Mouse (Mus musculus) kidney, postnatal 0 days (tissue): ENCODE results near the gene Lipi. TPM values are rescaled to one million over a fixed set of nuclear protein-coding genes. Genes with fewer than 3 reads are reported as not detected.

Experiments
- ATAC-seq: fragments of 200-750 bp; cut with Nextera tagmentation; replicated peaks from 2 replicates; pipeline ENCODE4 v1.8.0; 2017; ENCODE audit warnings: low read depth, moderate number of reproducible peaks, moderate TSS enrichment, moderate library complexity; ENCODE audit not compliant: low FRiP score
- DNase-seq: peaks from one replicate; pipeline ENCODE4 v3.0.0-alpha.2; 2016; ENCODE audit warnings: low spot score
- H3K27ac ChIP-seq: fragments of 300-500 bp; sonication (generic); 2 replicates; pipeline ENCODE4 v1.5.1; 2014; ENCODE audit warnings: mild to moderate bottlenecking
- H3K27me3 ChIP-seq: fragments of 300-500 bp; sonication (generic); 2 replicates; pipeline ENCODE4 v1.6.1; 2014; ENCODE audit warnings: low read length, mixed read lengths; ENCODE audit not compliant: insufficient read depth
- H3K36me3 ChIP-seq: fragments of 300-500 bp; sonication (generic); 2 replicates; pipeline ENCODE4 v1.6.1; 2014; ENCODE audit warnings: low read length, mixed read lengths; ENCODE audit not compliant: insufficient read depth
- H3K4me1 ChIP-seq: fragments of 300-500 bp; sonication (generic); replicated peaks from 2 replicates; pipeline ENCODE4 v1.6.1; 2014; ENCODE audit warnings: antibody characterized with exemption, low read length, mixed read lengths; ENCODE audit not compliant: insufficient read depth
- H3K4me2 ChIP-seq: fragments of 300-500 bp; sonication (generic); 2 replicates; pipeline ENCODE4 v1.6.1; 2014; ENCODE audit warnings: mild to moderate bottlenecking, low read length, moderate library complexity, mixed read lengths
- H3K4me3 ChIP-seq: fragments of 300-500 bp; sonication (generic); replicated peaks from 2 replicates; pipeline ENCODE4 v1.5.1; 2014; ENCODE audit warnings: low read depth, low read length
- H3K9ac ChIP-seq: fragments of 300-500 bp; sonication (generic); 2 replicates; pipeline ENCODE4 v1.6.1; 2014; ENCODE audit warnings: low read depth, low read length
- H3K9me3 ChIP-seq: fragments of 300-500 bp; sonication (generic); replicated peaks from 2 replicates; pipeline ENCODE4 v1.6.1; 2016; ENCODE audit warnings: low read length, inconsistent platforms, mixed read lengths
- CTCF ChIP-seq: IDR thresholded peaks from 2 replicates; pipeline ENCODE4 v1.5.1; 2016; ENCODE audit warnings: antibody characterized with exemption, low read depth, mild to moderate bottlenecking, moderate library complexity
- WGBS: fragments of 180-500 bp; shearing (Covaris S2); extraction: QIAGEN DNeasy Blood & Tissue Kit; methylation state at CpG from one replicate; pipeline ENCODE4 v1.1.7; 2014; 5-methylcytosine and 5-hydroxymethylcytosine counted together
- polyA plus RNA-seq: library from polyadenylated mRNA; unstranded; fragments of >200 nt; fragmentation: Nextera tagmentation; extraction: Ambion mirVana; gene quantifications from 2 replicates; pipeline ENCODE4 v1.2.1, GENCODE M21; 2015

Lipi gene
- not detected in 2 replicates for polyA plus RNA-seq

GRCm38 (mm10) chr16:75585961-75586360 lies at the start of gene Lipi:
Gene Lipi, minus strand, starts transcription at chr16:75586061.
- ATAC-seq, result no peak

DNA sequence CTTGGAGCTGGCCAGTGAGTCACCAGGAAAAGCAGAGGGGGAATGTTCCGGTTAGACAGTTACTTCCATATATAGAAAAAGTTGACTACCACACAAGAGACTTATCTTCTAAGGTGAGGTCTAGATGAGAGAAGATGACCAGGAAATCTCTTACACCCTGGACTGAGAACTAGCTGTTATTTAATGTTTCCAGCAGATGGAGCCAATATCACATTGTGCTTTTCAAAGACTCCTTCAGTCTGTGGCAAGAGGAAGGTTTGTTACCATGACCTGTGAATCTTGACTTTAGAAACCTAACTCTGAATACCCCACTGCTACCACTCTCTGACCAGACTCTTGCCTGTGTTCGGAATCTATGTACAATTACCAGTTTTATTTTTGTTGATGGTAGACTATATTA lies 42.0 kb upstream of the Lipi start:
- no peaks in the 10 kb centered on the region for H3K36me3 ChIP-seq
- peak; percentile 62 for TF ChIP-seq CTCF
- DNase-seq, result peak; percentile 14
- H3K4me2 ChIP-seq, result no peak overlapping the region
- H3K27me3 ChIP-seq, result no peaks in the 10 kb centered on the region
- no peak overlapping the region for H3K27ac ChIP-seq
- 82% methylated on average over 2 of the region's 2 CpGs for WGBS
- no peak overlapping the region for H3K4me3 ChIP-seq
- no peaks in the 10 kb centered on the region for H3K9me3 ChIP-seq
- no peaks in the 10 kb centered on the region for H3K4me1 ChIP-seq
- no peak for ATAC-seq
- H3K9ac ChIP-seq, result no peak overlapping the region

More at GRCm38 (mm10) chr16:75585961-75586360, at the start of gene Lipi:
- no peaks in the 10 kb centered on the region for H3K36me3 ChIP-seq
- H3K4me1 ChIP-seq, result no peaks in the 10 kb centered on the region
- no peak within 1 kb of the TSS for H3K4me2 ChIP-seq
- H3K27me3 ChIP-seq, result no peaks in the 10 kb centered on the region
- H3K4me3 ChIP-seq, result no peak within 1 kb of the TSS
- no peak for DNase-seq
- WGBS, result 54% methylated on average over 7 of the region's 7 CpGs
- no peak within 1 kb of the TSS for H3K27ac ChIP-seq
- no peak for TF ChIP-seq CTCF
- no peaks in the 10 kb centered on the region for H3K9me3 ChIP-seq
- H3K9ac ChIP-seq, result no peak within 1 kb of the TSS

- no peaks in the 10 kb centered on the region for H3K9me3 ChIP-seq
- no peak overlapping the region for H3K4me2 ChIP-seq
- H3K4me1 ChIP-seq, result no peaks in the 10 kb centered on the region
- H3K9ac ChIP-seq, result no peak overlapping the region
- peak; percentile 76 for TF ChIP-seq CTCF
- WGBS, result 74% methylated on average over 2 of the region's 2 CpGs
- no peaks in the 10 kb centered on the region for H3K36me3 ChIP-seq
- no peak overlapping the region for H3K27ac ChIP-seq
- 0 out of 2 replicates have a peak, but pooled peaks have one; percentile 21 for ATAC-seq
- peak; percentile 81 for DNase-seq
- H3K27me3 ChIP-seq, result no peaks in the 10 kb centered on the region
- H3K4me3 ChIP-seq, result no peak overlapping the region
Measured at GRCm38 (mm10) chr16:75617651-75618349, 31.9 kb upstream of the Lipi start.

DNA sequence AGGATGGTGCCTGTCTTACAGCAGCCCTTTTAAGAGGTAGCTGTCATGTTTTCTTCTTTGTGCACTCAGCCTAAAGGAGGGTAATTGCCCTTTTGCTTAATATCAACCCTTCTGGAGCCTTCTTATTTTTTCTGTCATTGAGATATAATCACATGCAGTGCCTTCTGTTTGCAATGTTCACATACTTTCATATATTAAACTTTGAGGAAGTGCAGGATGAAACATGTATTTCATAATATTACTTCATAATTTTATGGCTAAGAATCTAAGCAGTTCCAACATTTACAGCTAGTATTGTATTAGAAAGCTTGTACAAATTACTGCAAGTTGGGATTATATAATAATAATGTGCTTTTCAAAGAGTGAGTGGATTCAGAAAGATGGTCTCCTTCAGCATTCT lies 26.7 kb upstream of the Lipi start:
- ATAC-seq (no peak), DNase-seq (no peak)
- H3K4me2 ChIP-seq, result no peak overlapping the region
- TF ChIP-seq CTCF, result no peak
- H3K9ac ChIP-seq, result no peak overlapping the region
- H3K4me3 ChIP-seq, result no peak overlapping the region
- H3K27me3 ChIP-seq, result no peaks in the 10 kb centered on the region
- H3K9me3 ChIP-seq, result no peaks in the 10 kb centered on the region
- no peak overlapping the region for H3K27ac ChIP-seq
- no peaks in the 10 kb centered on the region for H3K4me1 ChIP-seq
- no peaks in the 10 kb centered on the region for H3K36me3 ChIP-seq

GRCm38 (mm10) chr16:75606415-75606814 lies 20.6 kb upstream of the Lipi start:
- Histone ChIP-seq H3K4me3 (no peak overlapping the region), H3K4me1 (no peaks in the 10 kb centered on the region), H3K9ac (no peak overlapping the region), H3K9me3 (no peaks in the 10 kb centered on the region), H3K27ac (no peak overlapping the region), H3K4me2 (no peak overlapping the region), H3K27me3 (no peaks in the 10 kb centered on the region), H3K36me3 (no peaks in the 10 kb centered on the region)
- no peak for ATAC-seq
- 56% methylated on average over 1 of the region's 1 CpGs for WGBS
- DNase-seq, result no peak
- TF ChIP-seq CTCF, result no peak

DNA sequence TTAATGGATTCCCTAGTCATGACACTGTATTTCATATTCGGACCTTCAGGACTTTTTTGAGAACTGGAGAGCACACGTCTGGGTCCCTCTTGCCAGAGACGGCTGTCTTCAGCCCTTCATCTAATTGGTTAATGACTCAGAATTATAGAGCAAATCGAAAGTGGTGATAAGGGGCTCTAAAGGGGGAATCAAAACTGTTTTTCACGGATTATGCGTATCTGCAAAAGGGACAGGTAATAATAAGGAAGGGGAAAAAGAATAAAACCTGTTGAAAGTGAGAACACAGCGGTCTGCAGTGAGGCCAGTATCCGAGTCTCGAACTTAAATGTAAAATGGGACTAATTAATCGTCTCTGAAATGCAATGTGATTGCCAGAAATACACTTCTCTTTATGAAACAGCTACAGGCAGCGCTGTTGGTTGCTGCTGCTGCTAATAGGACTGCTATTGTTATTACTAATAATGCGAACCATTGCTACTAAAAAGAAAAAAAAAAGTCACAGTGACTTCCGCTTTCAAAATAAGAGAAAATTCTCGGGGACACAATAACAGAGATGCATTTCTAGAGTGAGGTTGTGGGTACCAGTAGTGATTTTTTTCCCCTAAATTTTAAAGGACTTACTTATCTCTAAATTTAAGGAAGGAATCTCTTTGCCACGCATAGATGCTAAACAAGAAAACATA lies 7.8 kb upstream of the Lipi start:
- ATAC-seq, result no peak
- no peak for TF ChIP-seq CTCF
- Histone ChIP-seq H3K4me3 (peak overlapping the region; percentile 70), H3K4me2 (peak overlapping the region; percentile 82), H3K27ac (no peak overlapping the region), H3K4me1 (no peaks in the 10 kb centered on the region), H3K9ac (no peak overlapping the region), H3K27me3 (peaks cover 3% of the 10 kb centered on the region; the same call in 1 of the 2 replicates), H3K9me3 (no peaks in the 10 kb centered on the region), H3K36me3 (no peaks in the 10 kb centered on the region)
- DNase-seq, result no peak
- WGBS, result 8% methylated on average over 15 of the region's 15 CpGs
